Mouse (Mus musculus) heart, postnatal 36 days (tissue): ENCODE measurements around the gene Dixdc1. TPM values are rescaled to one million over a fixed set of nuclear protein-coding genes. Genes with fewer than 3 reads are reported as not detected.
A peak's percentile ranks its signal among the peaks of the same experiment; 100 is the strongest.
"Not testable (repeated sequence)": the region's sequence is repeated elsewhere in the genome, so short reads cannot be mapped to it uniquely, and the experiment has no call there.

Source experiments
- DNase-seq, 2 experiments: peaks; one replicate each; pipeline ENCODE4 v3.0.0; 2021 to 2022
- intact Hi-C: fragments of 180-260 bp; cut with DNase I; formaldehyde crosslinking; loops from one replicate; pipeline ENCODE4 v1.15.1; 2025
- total RNA-seq, 2 experiments: library from RNA; stranded (reverse); gene quantifications; 2 replicates each; pipeline ENCODE4 v1.2.3; 2021

Gene Dixdc1
- total RNA-seq, 2 experiments from 2014 or later: 4.2 to 7.4 TPM

- DNase-seq: peak; percentile 12 to 25
- intact Hi-C loops: loop anchor here (10.0 kb wide), 1 partner anchor 216 kb away; no protein-coding TSS in a partner anchor
Measured at GRCm38 (mm10) chr9:50660431-50660830, 78.9 kb downstream of the Dixdc1 start.

- intact Hi-C loops: loop anchor here (2.0 to 10.0 kb wide), 4 partner anchors 43 to 215 kb away; partner anchors contain the start of genes Fdxacb1, Nkapd1, Pih1d2 and Sdhd
- peak; percentile 85 to 91 for DNase-seq
Measured at GRCm38 (mm10) chr9:50659392-50660217, 79.7 kb downstream of the Dixdc1 start, which contains the start of gene Dlat. TSS of gene Dlat (minus strand) at chr9:50659780.

- no peak for DNase-seq
- intact Hi-C loops: loop anchor here (2.0 to 5.0 kb wide), 3 partner anchors 42 to 108 kb away; partner anchors contain the start of genes Fdxacb1, Nkapd1, Pih1d2 and Sdhd
Measured at GRCm38 (mm10) chr9:50658941-50659388, 80.4 kb downstream of the Dixdc1 start.

GRCm38 (mm10) chr9:50658391-50658790 lies 80.9 kb downstream of the Dixdc1 start:
- intact Hi-C loops: loop anchor here (2.0 to 5.0 kb wide), 3 partner anchors 42 to 109 kb away; partner anchors contain the start of genes Fdxacb1, Nkapd1, Pih1d2 and Sdhd
- DNase-seq: no peak

- intact Hi-C loops: no loop called here
Measured at GRCm38 (mm10) chr9:50650503-50650902, 88.8 kb downstream of the Dixdc1 start.

GRCm38 (mm10) chr9:50646826-50647370 lies 92.4 kb downstream of the Dixdc1 start:
- intact Hi-C loops: no loop called here
- no peak for DNase-seq

More at GRCm38 (mm10) chr9:50650503-50650902, 88.8 kb downstream of the Dixdc1 start:
- no peak for DNase-seq

- DNase-seq: no peak
- intact Hi-C loops: no loop called here
Measured at GRCm38 (mm10) chr9:50634270-50634669, 105.0 kb downstream of the Dixdc1 start.

- intact Hi-C loops: no loop called here
- no peak for DNase-seq
Measured at GRCm38 (mm10) chr9:50633059-50633458, 106.3 kb downstream of the Dixdc1 start.

GRCm38 (mm10) chr9:50632016-50632688 lies 107.2 kb downstream of the Dixdc1 start:
- DNase-seq: no peak
- intact Hi-C loops: no loop called here

- DNase-seq, intact Hi-C loops: not testable (repeated sequence)
Measured at GRCm38 (mm10) chr9:50630903-50631302, 108.4 kb downstream of the Dixdc1 start.

GRCm38 (mm10) chr9:50617794-50618330 lies 121.5 kb downstream of the Dixdc1 start:
- DNase-seq: no peak
- intact Hi-C loops: loop anchor here (2.0 to 5.0 kb wide), 4 partner anchors 15 to 459 kb away; partner anchors contain the start of genes Dlat, Fdxacb1, Layn and Sdhd

- DNase-seq: peak; percentile 89 to 91
- intact Hi-C loops: loop anchor here (2.0 to 5.0 kb wide), 4 partner anchors 14 to 460 kb away; partner anchors contain the start of genes Dlat, Fdxacb1, Layn and Sdhd
Measured at GRCm38 (mm10) chr9:50616766-50617603, 122.3 kb downstream of the Dixdc1 start, which contains the start of the genes Pih1d2 and Nkapd1. TSS of gene Pih1d2 (plus strand) at chr9:50617321. TSS of gene Nkapd1 (minus strand) at chr9:50617464.

- no peak for DNase-seq
- intact Hi-C loops: loop anchor here (2.0 to 5.0 kb wide), 4 partner anchors 13 to 461 kb away; partner anchors contain the start of genes Dlat, Fdxacb1, Layn and Sdhd
Measured at GRCm38 (mm10) chr9:50616161-50616560, 123.2 kb downstream of the Dixdc1 start.

Other genes with a start within 250 kb of the Dixdc1 start
- 1 to 10 TPM in 1 of 2 experiments, under 1 TPM in 1; 0.95 to 1.7 TPM for gene Plet1, start 245.0 kb downstream of the Dixdc1 start, total RNA-seq
- 10 to 100 TPM; 26.0 to 31.2 TPM for gene Pts, start 210.8 kb downstream of the Dixdc1 start, total RNA-seq
- gene Il18, start 184.7 kb downstream of the Dixdc1 start, total RNA-seq: 1 to 10 TPM in 1 of 2 experiments, under 1 TPM in 1; 0.84 to 1.8 TPM
- under 1 TPM; 0.42 to 0.49 TPM for gene Bco2, start 184.3 kb downstream of the Dixdc1 start, total RNA-seq
- not detected for gene Tex12, start 178.2 kb downstream of the Dixdc1 start, total RNA-seq
- 100 to 1,000 TPM; 693 to 712 TPM for gene Sdhd, start 135.7 kb downstream of the Dixdc1 start, total RNA-seq
- 100 to 1,000 TPM; 271 to 284 TPM for gene Timm8b, start 135.6 kb downstream of the Dixdc1 start, total RNA-seq
- gene Pih1d2, start 122.2 kb downstream of the Dixdc1 start, total RNA-seq: under 1 TPM in 1 of 2 experiments, not detected in 1; 0.65 TPM
- gene Nkapd1, start 122.1 kb downstream of the Dixdc1 start, total RNA-seq: 10 to 100 TPM; 13.0 to 16.5 TPM
- gene Dlat, start 79.7 kb downstream of the Dixdc1 start, total RNA-seq: 100 to 1,000 TPM; 399 to 460 TPM
- gene 2310030G06Rik, start 7.0 kb upstream of the Dixdc1 start, total RNA-seq: 1 to 10 TPM; 2.5 to 5.5 TPM
- 1,000 to 10,000 TPM; 2,657 to 2,874 TPM for gene Cryab, start 11.8 kb upstream of the Dixdc1 start, total RNA-seq
- gene Hspb2, start 12.8 kb upstream of the Dixdc1 start, total RNA-seq: 100 to 1,000 TPM; 132 to 137 TPM
- gene Fdxacb1, start 28.7 kb upstream of the Dixdc1 start, total RNA-seq: 1 to 10 TPM; 6.0 to 6.6 TPM
- gene Alg9, start 35.5 kb upstream of the Dixdc1 start, total RNA-seq: 1 to 10 TPM; 8.9 to 10.0 TPM
- 10 to 100 TPM in 1 of 2 experiments, 1 to 10 TPM in 1; 8.8 to 11.9 TPM for gene 1110032A03Rik, start 36.0 kb upstream of the Dixdc1 start, total RNA-seq
- gene Ppp2r1b, start 105.8 kb upstream of the Dixdc1 start, total RNA-seq: 10 to 100 TPM; 11.4 to 12.5 TPM